Mouse (Mus musculus) adrenal gland, postnatal 14 days (tissue): ENCODE results near the gene Dcun1d2. TPM values are rescaled to one million over a fixed set of nuclear protein-coding genes. Genes with fewer than 3 reads are reported as not detected.
"Not testable (repeated sequence)": the region's sequence is repeated elsewhere in the genome, so short reads cannot be mapped to it uniquely, and the experiment has no call there.

Source experiments
- DNase-seq: peaks from one replicate; pipeline ENCODE4 v3.0.0; 2021; ENCODE audit warnings: mixed read lengths
- long read RNA-seq, 2 experiments: library from polyadenylated mRNA; stranded (forward); transcript quantifications; one replicate each; pipeline ENCODE4 v2.0.0; 2021
- total RNA-seq: library from RNA; stranded (reverse); gene quantifications from 2 replicates; pipeline ENCODE4 v1.2.3, GENCODE M21; 2021

Dcun1d2 gene
- total RNA-seq = 23.1 and 24.8 TPM in 2 replicates
- long read RNA-seq, experiment 1, transcript Dcun1d2-204 (5 exons, 2,853 nt) = major isoform, 16 of 40 reads
- long read RNA-seq, experiment 1, transcript Dcun1d2-201 (7 exons, 2,748 nt) = minor isoform, 8 of 40 reads
- long read RNA-seq, experiment 1, partial matches to known transcripts = 4 of 40 reads
- long read RNA-seq, experiment 1, other reads (novel, unspliced or antisense) = 4 of 40 reads
- long read RNA-seq, experiment 2, transcript Dcun1d2-201 (7 exons, 2,748 nt) = major isoform, 8 of 31 reads
- long read RNA-seq, experiment 2, transcript Dcun1d2-204 (5 exons, 2,853 nt) = minor isoform, 7 of 31 reads
- long read RNA-seq, experiment 2, partial matches to known transcripts = 5 of 31 reads
- long read RNA-seq, experiment 2, other reads (novel, unspliced or antisense) = 6 of 31 reads

DNA sequence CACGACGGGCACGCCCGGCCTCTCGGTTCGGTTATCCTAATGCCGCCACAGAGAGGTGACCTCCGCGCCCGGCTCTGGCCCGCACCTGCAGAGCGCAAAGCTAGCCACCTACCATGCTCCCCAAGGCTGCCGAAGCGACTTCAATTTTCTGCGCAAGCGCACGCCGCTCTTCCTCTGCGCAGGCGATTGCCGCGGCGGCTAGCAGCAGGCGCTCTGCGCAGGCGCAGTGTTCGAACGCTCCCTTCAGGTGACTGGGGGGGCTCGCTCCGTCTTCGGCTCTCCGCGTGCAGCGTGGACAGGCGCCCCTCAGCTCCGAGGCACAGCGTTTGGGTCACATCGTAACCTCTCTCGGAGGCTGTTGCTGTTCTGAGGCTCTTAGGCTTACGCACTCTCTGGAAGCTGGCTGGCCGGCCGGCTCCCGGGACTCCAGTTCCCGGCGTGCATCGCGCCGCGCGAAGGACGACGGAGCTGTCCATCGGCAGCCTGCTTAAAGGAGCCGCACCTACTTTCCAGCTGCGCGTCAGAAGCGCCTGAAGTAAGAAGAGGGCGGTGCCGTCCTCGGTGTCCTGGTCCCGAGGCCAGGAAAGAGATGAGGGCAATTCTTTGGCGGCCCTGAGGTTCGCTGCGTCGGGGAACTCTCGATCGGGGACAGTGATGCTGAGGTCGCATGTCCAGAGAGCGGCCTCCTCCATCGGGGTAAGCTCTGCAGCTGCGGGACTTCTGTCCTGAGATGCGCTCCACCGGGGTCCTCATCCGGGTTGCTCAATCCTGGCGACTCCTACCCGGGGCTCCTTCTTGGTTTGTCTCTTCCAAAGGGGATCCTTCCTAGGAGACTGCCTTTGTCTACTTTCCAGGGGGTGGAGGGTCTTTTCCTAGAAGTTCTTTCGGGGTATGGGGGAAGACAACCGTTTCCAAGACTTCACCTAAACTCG is at the start of gene Dcun1d2, which contains the start of gene Tmco3:
TSS of gene Dcun1d2 (minus strand) at position 440 of the 932 bp plus-strand sequence.
TSS of gene Tmco3 (plus strand) at position 499 of the 932 bp plus-strand sequence.
- DNase-seq = peak; percentile 97

DNA sequence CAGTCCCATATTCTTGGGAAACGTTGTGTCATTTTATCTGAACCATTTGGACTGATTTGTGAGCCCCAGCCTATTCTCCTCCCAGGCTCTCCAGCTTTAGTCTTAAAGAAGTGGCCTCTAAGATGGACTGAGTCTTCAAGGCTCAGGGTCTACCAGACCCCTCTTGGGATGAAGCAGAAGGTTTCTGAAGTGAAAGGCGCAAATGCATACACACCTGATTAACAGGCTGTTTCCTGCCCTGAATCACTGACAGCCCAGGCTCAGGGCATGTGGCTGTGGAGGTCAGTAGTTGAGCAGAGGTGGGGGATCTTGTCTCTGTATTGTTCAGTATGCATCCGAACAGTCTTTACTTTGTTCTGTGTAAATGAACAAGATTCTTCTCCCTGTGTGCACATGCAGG is 49.7 kb upstream of the Dcun1d2 start:
- DNase-seq = no peak

- not testable (repeated sequence) for DNase-seq
These were observed 49.3 kb upstream of the Dcun1d2 start for GRCm38 (mm10) chr8:13337245-13337644.

DNA sequence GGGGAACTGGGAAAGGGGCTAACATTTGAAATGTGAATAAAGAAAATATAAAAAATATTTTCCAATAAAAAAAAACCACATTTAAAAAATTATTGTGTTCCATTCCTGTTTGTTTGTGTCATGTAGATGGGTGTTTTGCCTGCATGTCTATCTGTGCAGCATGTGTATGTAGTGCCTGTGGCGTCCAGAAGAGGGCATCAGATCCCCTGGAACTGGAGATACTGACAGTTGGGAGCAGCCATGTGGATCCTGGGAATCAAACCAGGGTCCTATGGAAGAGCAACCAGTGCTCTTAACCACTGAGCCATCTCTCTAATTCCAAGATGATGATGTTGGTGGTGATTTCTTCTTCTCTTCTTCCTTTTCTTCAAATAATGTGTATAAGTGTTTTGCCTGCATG is 46.7 kb upstream of the Dcun1d2 start:
- DNase-seq = no peak

- peak; percentile 72 for DNase-seq
These were observed 38.7 kb upstream of the Dcun1d2 start for GRCm38 (mm10) chr8:13326598-13326997.

GRCm38 (mm10) chr8:13316671-13317070 is 28.7 kb upstream of the Dcun1d2 start:
- DNase-seq = no peak

GRCm38 (mm10) chr8:13314922-13315321 is 27.0 kb upstream of the Dcun1d2 start:
- no peak for DNase-seq

DNA sequence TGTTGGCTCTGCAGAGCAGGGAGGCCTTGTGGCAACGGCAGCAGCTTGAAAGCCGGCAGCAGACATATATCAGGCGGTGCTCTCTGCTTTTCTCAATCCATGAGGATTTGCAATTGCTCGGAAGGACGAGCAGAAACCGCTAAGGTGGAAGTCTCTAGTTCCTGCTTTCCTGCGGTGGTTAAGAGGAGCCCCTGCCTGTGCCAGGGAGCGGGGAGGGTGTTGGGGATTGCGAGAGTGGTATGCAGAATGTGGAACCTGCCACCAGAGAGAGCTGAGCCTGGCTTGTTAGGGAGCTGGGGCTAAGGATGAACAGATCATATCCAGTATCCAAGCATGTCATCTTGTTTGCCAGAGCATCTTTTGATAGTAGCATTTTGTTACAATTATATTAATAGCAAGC is 19.0 kb upstream of the Dcun1d2 start:
- DNase-seq = no peak

GRCm38 (mm10) chr8:13306309-13306909 is 18.5 kb upstream of the Dcun1d2 start:
- no peak for DNase-seq

GRCm38 (mm10) chr8:13305884-13306283 is 18.0 kb upstream of the Dcun1d2 start:
- no peak for DNase-seq

- no peak for DNase-seq
These were observed 17.5 kb upstream of the Dcun1d2 start for GRCm38 (mm10) chr8:13305459-13305858.

DNA sequence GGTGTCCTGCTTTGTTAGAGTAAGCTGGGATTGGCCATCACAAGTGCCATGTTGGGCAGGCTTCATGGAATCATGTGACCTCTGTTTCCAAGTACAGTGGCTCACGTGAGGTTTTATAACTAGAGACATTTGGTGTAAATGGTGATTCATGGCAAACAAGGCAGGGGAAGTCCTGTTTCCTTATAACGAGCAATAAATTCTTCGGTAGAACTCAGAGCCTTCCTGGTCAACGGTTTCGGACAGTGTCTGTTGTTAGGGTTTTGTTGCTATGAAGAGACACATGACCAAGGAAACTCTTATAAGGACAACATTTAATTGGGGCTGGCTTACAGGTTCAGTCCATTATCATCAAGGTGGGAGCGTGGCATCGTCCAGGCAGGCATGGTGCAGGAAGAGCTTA is 13.1 kb upstream of the Dcun1d2 start:
- no peak for DNase-seq

- DNase-seq = no peak
These were observed 11.6 kb upstream of the Dcun1d2 start for GRCm38 (mm10) chr8:13299571-13299970.

- no peak for DNase-seq
These were observed 5.9 kb upstream of the Dcun1d2 start for GRCm38 (mm10) chr8:13293677-13294470.

DNA sequence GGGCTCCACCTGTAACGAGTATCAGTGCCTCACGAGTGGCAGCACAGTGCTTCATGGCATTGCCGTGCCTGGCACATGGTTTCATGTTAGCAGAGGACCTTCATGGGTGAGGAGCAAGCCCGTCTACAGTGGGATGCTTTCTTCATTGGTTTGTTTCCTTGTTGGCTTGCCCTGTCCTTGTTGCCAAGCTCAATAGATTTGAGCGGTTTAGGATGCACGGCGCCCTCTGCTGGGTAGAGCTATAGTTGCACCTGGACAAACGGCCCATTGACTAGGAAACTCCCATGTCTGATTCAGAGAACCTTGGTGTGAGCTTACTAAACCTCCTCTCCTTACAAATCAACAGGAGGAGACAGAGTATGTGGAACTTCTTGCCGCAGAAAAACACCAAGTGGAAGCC is 4.4 kb upstream of the Dcun1d2 start:
- DNase-seq = peak; percentile 90

DNA sequence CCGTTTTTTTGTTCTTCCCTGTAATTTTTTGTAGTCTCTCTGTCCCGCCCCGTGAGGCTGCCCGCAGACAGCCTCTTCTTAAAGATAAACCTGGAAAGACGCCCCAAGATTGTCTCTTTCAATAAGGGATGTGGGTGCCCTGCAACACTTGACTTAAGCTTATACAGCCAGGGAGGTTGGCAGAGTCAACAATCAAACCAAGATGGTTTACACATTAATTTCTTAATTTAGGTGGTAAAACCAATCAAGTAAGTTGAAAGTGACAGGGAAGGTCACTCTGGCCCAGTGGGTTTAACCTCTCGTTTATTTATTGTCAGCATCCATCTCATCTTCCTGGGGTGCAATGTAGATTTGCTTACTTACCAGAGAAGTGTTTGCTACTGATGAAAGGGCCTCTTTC is 715 bp upstream of the Dcun1d2 start:
- no peak for DNase-seq

GRCm38 (mm10) chr8:13287304-13287691 is 633 bp downstream of the Dcun1d2 start:
- DNase-seq = peak; percentile 97

- no peak for DNase-seq
These were observed 4.7 kb downstream of the Dcun1d2 start for GRCm38 (mm10) chr8:13283200-13283599.

DNA sequence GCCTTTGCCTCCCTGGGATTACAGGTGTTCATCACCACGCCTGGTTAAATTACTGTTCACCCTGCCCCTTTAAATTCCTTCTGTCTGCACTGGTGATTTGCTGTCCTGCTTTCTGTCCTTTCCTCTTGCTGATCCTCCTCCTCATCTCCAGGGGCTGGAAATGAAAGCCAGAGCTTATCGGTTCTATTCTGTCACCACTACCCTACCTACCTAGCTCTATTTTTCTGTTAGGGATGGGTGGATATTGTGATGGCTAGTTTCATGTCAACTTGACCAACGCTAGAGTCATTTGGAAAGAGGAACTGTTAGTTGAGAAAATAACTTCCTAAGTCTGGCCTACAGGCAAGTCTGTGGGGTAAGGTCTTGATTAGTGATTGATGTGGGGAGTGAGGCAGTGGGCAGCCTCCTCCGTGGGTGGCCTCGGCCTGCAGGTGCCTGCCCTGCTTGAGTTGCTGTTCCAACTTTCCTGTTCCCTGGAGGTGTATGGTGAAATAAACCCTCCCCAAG is 10.9 kb downstream of the Dcun1d2 start:
- DNase-seq = no peak

DNA sequence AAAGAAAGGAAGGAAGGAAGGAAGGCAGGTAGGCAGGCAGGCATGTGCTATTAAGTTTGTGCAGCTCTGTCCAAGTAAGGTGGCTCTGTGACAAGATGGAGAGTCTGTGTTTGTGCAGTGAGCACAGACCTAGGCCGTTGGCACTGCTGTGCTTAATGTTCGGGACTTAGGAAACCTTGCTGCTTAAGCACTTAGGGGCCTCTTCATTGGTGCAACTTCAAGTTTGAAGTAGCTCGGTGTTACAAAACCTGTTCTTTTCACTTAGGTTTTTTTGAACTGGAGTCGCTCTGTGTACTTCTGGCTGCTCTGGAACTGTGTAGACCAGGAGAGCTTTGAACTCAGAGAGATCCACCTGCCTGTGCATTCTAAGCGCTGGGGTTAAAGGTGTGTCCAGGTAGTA is 15.1 kb downstream of the Dcun1d2 start:
- no peak for DNase-seq

GRCm38 (mm10) chr8:13267566-13267965 is 20.4 kb downstream of the Dcun1d2 start:
- DNase-seq = no peak

DNA sequence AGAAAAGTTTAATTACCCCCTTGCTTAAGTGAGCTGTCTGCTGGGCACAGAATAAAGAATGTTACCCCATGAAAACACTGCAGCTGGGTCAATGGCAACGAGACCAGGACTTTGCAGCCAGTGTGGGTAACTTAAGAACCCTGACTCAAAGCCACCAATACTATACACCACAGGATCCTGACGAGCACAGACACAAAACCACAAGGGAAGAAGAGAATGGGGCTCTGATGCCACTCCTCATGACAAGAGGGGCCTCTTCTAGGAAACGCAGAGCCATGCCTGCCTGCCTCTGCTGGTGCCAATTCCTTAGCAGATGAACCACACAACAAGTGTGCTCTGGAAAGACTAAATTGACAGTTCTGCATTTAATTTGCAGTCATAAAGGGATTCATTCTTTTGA is 24.6 kb downstream of the Dcun1d2 start:
- no peak for DNase-seq
